Mouse (Mus musculus): ENCODE data around the gene Khdrbs2. TPM values are rescaled to one million over a fixed set of nuclear protein-coding genes. Genes with fewer than 3 reads are reported as not detected.

Khdrbs2 gene
- 0.55 TPM for polyA plus RNA-seq (2014; fragmentation: Illumina TruSeq; extraction: RNeasy Lipid Tissue Mini Kit (QIAGEN cat#74804); ENCODE audit: low read depth, low replicate concordance)

DNA sequence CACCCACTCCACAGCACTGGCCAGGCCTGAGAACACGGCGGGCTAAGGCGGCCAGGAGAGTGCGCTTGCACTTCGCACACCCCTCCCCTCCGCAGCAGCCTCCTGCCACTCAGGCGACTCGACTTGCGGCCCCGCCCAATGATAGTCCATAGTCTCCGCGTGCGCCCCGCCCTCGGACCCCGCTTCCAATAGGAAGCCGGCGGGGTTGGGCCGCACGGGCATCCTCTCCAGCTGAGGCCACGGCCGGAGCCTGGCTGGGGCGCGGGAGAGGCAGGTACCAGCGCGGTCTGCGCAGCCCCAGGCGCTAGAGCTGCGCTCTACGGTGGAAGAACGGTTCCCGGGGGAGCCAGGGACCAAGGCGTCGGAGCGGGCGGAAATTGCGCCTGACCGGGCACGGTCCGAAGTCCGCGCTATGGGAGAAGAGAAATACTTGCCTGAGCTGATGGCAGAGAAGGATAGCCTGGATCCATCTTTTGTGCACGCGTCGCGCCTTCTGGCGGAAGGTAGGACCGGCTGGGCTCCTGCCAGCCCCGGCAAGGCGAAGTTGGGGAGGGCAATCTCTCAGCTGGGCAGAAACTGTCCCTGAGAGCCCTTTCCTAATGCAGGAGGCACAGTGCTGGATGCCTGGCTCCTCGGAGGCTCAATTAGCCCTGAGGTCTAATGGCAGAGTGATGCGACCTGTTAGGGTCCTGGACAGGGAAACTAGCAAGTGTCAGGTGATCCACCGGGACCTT lies at the start of gene Khdrbs2:
Gene Khdrbs2, plus strand, starts transcription at position 209 of the 734 bp plus-strand sequence.

DNA sequence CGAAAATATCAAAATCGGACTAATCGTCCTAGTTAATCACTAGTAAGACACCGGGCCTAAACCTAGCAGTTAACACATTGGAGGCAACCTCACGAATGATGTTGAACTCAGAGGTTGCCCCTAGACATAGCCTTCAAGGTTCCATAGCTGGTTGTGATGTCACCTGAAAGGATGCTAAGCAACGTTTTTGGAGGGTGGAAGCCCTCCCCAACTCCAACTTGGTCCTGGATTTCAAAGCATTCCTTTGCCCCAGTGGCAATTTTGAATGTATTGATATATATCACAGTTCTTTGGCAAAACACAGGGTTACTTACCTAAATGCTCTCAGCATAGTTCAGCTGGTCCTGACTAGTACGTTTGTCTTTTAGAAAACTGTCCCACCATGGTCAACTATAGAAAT lies 374.7 kb downstream of the Khdrbs2 start, which contains the start of gene Gm5415:
Gene Gm5415, minus strand, starts transcription at position 101 of the 400 bp plus-strand sequence.

